Mouse (Mus musculus) bone marrow macrophage, adult 2 months (primary cell): ENCODE results near the gene Osbpl10. TPM values are rescaled to one million over a fixed set of nuclear protein-coding genes. Genes with fewer than 3 reads are reported as not detected.

Experiments
- H3K27ac ChIP-seq: 2 replicates; pipeline ENCODE4 v1.5.1; 2012; ENCODE audit warnings: low read depth, low read length; ENCODE audit not compliant: insufficient read depth
- H3K4me1 ChIP-seq: 2 replicates; pipeline ENCODE4 v1.6.1; 2012; ENCODE audit warnings: low read length; ENCODE audit not compliant: control insufficient read depth, insufficient read depth
- H3K4me3 ChIP-seq: 2 replicates; pipeline ENCODE4 v1.5.1; 2012; ENCODE audit warnings: mild to moderate bottlenecking, low read length, moderate library complexity; ENCODE audit not compliant: insufficient read depth
- CTCF ChIP-seq: IDR thresholded peaks from 2 replicates; pipeline ENCODE4 v1.5.1; 2012; ENCODE audit warnings: low read depth, mild to moderate bottlenecking, low read length, moderate library complexity
- POLR2A ChIP-seq: IDR thresholded peaks from 2 replicates; pipeline ENCODE4 v1.6.1; 2012; ENCODE audit warnings: mild to moderate bottlenecking, low read depth, low read length, borderline replicate concordance
- polyA plus RNA-seq: library from polyadenylated mRNA; stranded (reverse); fragments of >200 nt; gene quantifications from 2 replicates; pipeline ENCODE4 v1.2.4, GENCODE M21; 2012; ENCODE audit not compliant: missing spikeins, insufficient read depth, insufficient read length

Osbpl10 gene
- polyA plus RNA-seq, 1 experiment: 1.7 TPM

DNA sequence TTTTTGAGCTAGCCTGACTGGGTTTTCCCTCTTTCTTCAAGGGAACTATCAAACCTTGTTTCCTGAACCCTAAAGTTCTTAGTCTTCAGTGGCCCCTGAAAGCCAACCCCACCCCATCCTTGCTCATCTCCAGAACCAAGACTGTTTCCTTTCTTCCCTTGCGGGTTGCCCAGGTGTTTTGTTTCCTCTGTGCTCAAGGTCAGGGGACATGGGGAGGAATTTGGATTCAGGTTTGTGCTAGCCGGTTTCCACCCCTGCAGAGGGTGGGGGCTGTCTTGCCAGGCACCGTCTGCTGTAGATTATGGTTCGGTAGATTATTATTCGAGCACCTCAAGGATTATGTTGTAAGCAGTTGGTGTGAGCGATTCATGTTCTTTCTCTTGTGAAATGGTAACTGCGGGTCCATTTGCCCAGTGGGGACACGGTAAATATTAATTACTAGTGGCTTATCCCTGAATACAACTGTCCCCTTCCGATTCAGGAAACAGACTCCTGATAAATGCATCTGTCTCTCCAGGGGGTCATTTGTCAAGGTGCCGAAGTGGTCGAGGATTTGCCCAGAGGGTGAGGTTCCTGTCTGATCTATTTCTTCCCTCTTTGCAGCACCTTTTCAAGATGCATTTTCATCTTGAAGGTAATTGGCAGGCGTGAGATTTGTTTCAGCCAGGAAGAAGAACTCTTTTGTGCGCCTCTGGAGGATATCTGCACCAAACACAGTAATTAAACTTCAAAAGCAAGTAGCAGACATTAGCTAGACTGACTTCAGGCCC is 169.4 kb downstream of the Osbpl10 start:
- no peak overlapping the region for H3K4me3 ChIP-seq
- no peak overlapping the region for H3K27ac ChIP-seq
- H3K4me1 ChIP-seq: no peaks in the 10 kb centered on the region
- TF ChIP-seq POLR2A: no peak
- no peak for TF ChIP-seq CTCF

- TF ChIP-seq POLR2A: no peak
- TF ChIP-seq CTCF: no peak
- no peak overlapping the region for H3K4me3 ChIP-seq
- H3K27ac ChIP-seq: no peak overlapping the region
- no peaks in the 10 kb centered on the region for H3K4me1 ChIP-seq
These were observed 170.8 kb downstream of the Osbpl10 start for GRCm38 (mm10) chr9:115149011-115149756.

DNA sequence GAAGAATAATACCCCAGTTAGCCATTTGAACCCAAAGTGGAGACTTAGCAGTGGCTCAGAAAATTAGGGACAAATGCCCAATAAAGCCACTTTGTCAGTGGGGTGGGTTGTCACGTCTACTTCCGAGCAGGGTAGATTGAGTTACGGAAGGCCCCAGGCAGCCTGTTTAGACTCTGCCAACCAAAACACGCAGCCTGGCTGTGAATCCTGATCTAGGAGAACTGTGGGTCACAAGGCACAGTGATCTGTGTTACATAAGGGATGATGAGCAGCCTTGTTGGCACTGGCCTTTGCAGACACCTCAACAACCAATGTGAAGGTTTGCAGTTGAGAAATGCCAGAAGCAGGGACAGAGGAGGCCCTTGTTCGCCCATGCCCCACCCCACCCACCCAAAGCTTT is 183.2 kb downstream of the Osbpl10 start:
- H3K4me3 ChIP-seq: no peak overlapping the region
- no peaks in the 10 kb centered on the region for H3K4me1 ChIP-seq
- no peak overlapping the region for H3K27ac ChIP-seq
- TF ChIP-seq POLR2A (no peak), CTCF (no peak)

DNA sequence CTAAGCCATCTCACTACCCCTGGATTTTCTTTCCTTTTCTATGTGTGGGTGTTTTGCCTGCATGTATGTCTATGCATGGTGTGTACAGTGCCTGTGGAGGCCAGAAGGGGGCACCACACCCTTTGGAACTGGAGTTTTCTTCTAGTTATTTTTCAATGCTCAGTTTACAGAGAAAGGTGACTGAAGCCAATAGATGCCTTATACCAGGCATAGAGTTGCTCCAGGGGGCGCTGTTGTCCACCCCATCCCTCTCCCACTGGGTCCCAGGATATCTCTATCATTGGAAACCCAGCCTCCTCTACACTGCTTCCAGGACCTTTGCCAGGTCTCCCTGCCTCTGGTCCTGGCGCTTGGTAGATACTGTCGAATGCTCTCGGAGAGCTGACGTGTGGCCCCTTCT is 184.7 kb downstream of the Osbpl10 start:
- no peak overlapping the region for H3K4me3 ChIP-seq
- no peak overlapping the region for H3K27ac ChIP-seq
- no peaks in the 10 kb centered on the region for H3K4me1 ChIP-seq
- TF ChIP-seq POLR2A: no peak
- peak; percentile 64 for TF ChIP-seq CTCF

DNA sequence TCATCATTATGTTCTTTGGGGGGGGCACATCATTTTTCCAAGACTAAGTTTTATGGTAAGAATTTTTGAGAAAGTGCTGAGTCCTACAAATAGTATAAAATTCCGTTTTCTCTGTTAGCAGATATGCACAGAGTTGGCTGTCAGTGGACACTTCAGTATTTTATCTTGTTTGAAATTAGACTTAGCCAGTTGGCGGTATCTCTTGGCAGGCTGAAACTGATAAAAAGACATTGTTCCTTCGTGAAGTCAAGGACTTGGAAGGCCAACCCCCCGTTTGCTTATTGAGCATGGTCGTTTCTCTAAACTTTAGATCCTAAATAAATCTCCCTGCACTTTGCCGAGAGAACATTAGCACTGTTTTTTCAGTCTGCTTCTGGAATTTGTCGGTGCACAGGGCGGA is 185.3 kb downstream of the Osbpl10 start:
- Histone ChIP-seq H3K27ac (no peak overlapping the region), H3K4me3 (no peak overlapping the region), H3K4me1 (no peaks in the 10 kb centered on the region)
- TF ChIP-seq CTCF (no peak), POLR2A (no peak)

- Histone ChIP-seq H3K27ac (no peak overlapping the region), H3K4me3 (no peak overlapping the region), H3K4me1 (no peaks in the 10 kb centered on the region; the same call in 1 of the 2 replicates)
- TF ChIP-seq POLR2A (no peak), CTCF (no peak)
These were observed 186.0 kb downstream of the Osbpl10 start for GRCm38 (mm10) chr9:115164351-115164750.

DNA sequence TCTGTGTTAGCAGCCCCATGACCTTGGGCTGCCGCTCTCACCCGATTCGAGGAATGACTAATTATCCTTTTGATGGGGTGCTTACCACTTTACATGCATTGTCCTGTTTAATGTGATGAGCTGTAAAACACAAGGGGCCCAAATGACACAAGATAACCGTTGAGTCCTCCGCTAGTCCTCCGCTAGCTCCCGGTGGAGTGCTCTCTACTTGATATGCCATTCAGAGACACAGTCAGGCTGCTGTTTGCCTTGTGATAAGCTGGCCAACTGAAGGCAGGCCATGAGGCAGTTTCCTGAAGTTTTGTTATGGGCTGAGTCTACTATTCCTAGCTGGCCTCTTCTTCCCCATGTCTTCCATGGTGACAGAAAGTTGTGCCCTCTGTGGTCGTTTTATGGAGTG is 187.6 kb downstream of the Osbpl10 start:
- no peak for TF ChIP-seq CTCF
- TF ChIP-seq POLR2A: no peak
- Histone ChIP-seq H3K4me1 (no peaks in the 10 kb centered on the region; the same call in 1 of the 2 replicates), H3K27ac (no peak overlapping the region), H3K4me3 (no peak overlapping the region)

GRCm38 (mm10) chr9:115169591-115169990 is 191.2 kb downstream of the Osbpl10 start:
- no peak overlapping the region for H3K27ac ChIP-seq
- TF ChIP-seq CTCF: no peak
- TF ChIP-seq POLR2A: no peak
- no peak overlapping the region for H3K4me3 ChIP-seq
- H3K4me1 ChIP-seq: no peaks in the 10 kb centered on the region; the same call in 1 of the 2 replicates

DNA sequence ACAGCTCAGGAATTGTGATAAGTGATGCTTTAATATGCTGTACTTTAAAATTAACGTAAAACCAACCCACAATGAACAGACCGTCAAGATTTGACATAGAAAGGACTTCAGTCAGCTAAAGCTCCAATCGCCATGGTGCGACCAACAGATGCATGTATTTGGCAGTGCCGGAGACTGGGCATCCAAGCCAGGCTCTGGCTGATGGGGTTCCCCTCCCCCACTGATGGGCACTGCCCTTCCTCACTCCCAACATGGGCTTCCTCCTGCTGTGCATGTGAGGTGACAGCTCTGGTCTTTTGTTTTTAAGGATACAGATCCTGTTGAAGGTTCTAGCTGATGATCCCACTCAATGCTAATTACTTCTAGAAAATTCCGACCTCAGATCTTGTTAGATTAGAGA is 193.7 kb downstream of the Osbpl10 start:
- no peaks in the 10 kb centered on the region; the same call in 1 of the 2 replicates for H3K4me1 ChIP-seq
- no peak overlapping the region for H3K27ac ChIP-seq
- no peak overlapping the region for H3K4me3 ChIP-seq
- TF ChIP-seq POLR2A (no peak), CTCF (no peak)

- Histone ChIP-seq H3K4me3 (no peak overlapping the region), H3K4me1 (no peaks in the 10 kb centered on the region)
- TF ChIP-seq POLR2A (no peak), CTCF (no peak)
These were observed 200.8 kb downstream of the Osbpl10 start for GRCm38 (mm10) chr9:115179154-115179553.

More at GRCm38 (mm10) chr9:115179154-115179553, 200.8 kb downstream of the Osbpl10 start:
- H3K27ac ChIP-seq: no peak overlapping the region
